Mouse (Mus musculus): ENCODE data around the gene Trib2. TPM values are rescaled to one million over a fixed set of nuclear protein-coding genes. Genes with fewer than 3 reads are reported as not detected.

Trib2 gene
- total and polyA plus RNA-seq, 3 experiments, result 20.1 to 80.6 (median 53.8) TPM

GRCm38 (mm10) chr12:15760684-15761083, 56.0 kb downstream of the Trib2 start:
- no peak overlapping the region for H3K4me3 ChIP-seq (ENCODE audit: control insufficient read depth in 1 of 2, insufficient read depth in 1 of 2, low read depth in 2 of 2, low read length in 2 of 2)
- no peaks in the 10 kb centered on the region for H3K9me3 ChIP-seq (replicated peaks; ENCODE audit: insufficient read depth, low read length)
- no peak for TF ChIP-seq RAD21 (IDR thresholded peaks at IDR 0.05; ENCODE audit: low read depth, low read length)
- TF ChIP-seq MEF2A (IDR thresholded peaks at IDR 0.05; ENCODE audit: extremely low read depth, insufficient replicate concordance, low read depth, low read length, poor library complexity, severe bottlenecking), result no peak
- no peak for TF ChIP-seq UBTF (IDR thresholded peaks at IDR 0.05; ENCODE audit: borderline replicate concordance, insufficient read depth, low read depth, low read length)
- TF ChIP-seq NELFE (IDR thresholded peaks at IDR 0.05; ENCODE audit: low read depth, low read length), result no peak
- H3K79me2 ChIP-seq (ENCODE audit: control insufficient read depth, insufficient read depth, low read length, poor library complexity), result no peaks in the 10 kb centered on the region
- H3K27ac ChIP-seq (ENCODE audit: control insufficient read depth, low read depth, low read length), result no peak overlapping the region
- no peaks in the 10 kb centered on the region for H3K4me1 ChIP-seq (ENCODE audit: control insufficient read depth in 1 of 2, insufficient read depth in 2 of 2, low read length in 2 of 2)
- H3K36me3 ChIP-seq (ENCODE audit: control insufficient read depth in 1 of 2, insufficient read depth in 2 of 2, low read length in 2 of 2), result no peaks in the 10 kb centered on the region
- no peak overlapping the region for H3K9ac ChIP-seq (ENCODE audit: control insufficient read depth, low read depth, low read length, poor library complexity, severe bottlenecking)
- DNase-seq (ENCODE audit: low read depth, low spot score), result no peak
- no peaks in the 10 kb centered on the region; a peak in 3 of 4 replicates for H3K27me3 ChIP-seq (ENCODE audit: control insufficient read depth in 1 of 2, insufficient read depth in 2 of 2, low read length in 2 of 2)

DNA sequence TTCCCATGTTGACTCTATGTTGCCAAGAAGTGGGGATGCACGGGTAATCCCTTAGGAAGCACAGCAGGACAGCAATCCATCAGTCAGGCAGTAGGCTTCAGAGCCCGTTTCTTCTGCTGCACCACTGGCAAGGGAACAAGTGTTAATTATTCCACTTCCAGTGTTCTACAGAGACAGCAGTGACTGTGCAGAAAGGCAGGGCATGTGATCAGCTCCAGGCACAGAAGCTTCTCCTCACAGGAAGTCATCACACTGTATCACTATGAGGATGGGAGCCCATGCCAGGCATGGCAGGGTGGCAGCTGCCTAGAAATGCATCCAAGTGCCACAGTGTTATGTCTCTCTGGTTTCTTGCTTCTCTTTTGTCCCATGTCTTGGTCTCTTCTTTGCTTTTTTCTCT, 57.9 kb downstream of the Trib2 start:
- Histone ChIP-seq H3K4me3 (ENCODE audit: control insufficient read depth in 1 of 2, insufficient read depth in 1 of 2, low read depth in 2 of 2, low read length in 2 of 2) (no peak overlapping the region), H3K79me2 (ENCODE audit: control insufficient read depth, insufficient read depth, low read length, poor library complexity) (no peaks in the 10 kb centered on the region), H3K4me1 (ENCODE audit: control insufficient read depth in 1 of 2, insufficient read depth in 2 of 2, low read length in 2 of 2) (no peaks in the 10 kb centered on the region), H3K36me3 (ENCODE audit: control insufficient read depth in 1 of 2, insufficient read depth in 2 of 2, low read length in 2 of 2) (no peaks in the 10 kb centered on the region), H3K27me3 (ENCODE audit: control insufficient read depth in 1 of 2, insufficient read depth in 2 of 2, low read length in 2 of 2) (no peaks in the 10 kb centered on the region; a peak in 3 of 4 replicates), H3K27ac (ENCODE audit: control insufficient read depth, low read depth, low read length) (no peak overlapping the region), H3K9ac (ENCODE audit: control insufficient read depth, low read depth, low read length, poor library complexity, severe bottlenecking) (no peak overlapping the region), H3K9me3 (replicated peaks; ENCODE audit: insufficient read depth, low read length) (no peaks in the 10 kb centered on the region)
- TF ChIP-seq NRF1 (IDR thresholded peaks at IDR 0.05; ENCODE audit: insufficient read depth, low read depth, low read length, poor library complexity, severe bottlenecking) (no peak), CHD1 (IDR thresholded peaks at IDR 0.05; ENCODE audit: low read depth, low read length) (no peak), ETS1 (IDR thresholded peaks at IDR 0.05; ENCODE audit: low read depth, low read length) (no peak), TCF12 (IDR thresholded peaks at IDR 0.05; ENCODE audit: low read depth, low read length) (no peak), GATA1 (IDR thresholded peaks at IDR 0.05; ENCODE audit: low read depth, low read length) (no peak), JUND (IDR thresholded peaks at IDR 0.05; ENCODE audit: low read depth, low read length) (no peak)
- no peak for DNase-seq (ENCODE audit: low read depth, low spot score)

DNA sequence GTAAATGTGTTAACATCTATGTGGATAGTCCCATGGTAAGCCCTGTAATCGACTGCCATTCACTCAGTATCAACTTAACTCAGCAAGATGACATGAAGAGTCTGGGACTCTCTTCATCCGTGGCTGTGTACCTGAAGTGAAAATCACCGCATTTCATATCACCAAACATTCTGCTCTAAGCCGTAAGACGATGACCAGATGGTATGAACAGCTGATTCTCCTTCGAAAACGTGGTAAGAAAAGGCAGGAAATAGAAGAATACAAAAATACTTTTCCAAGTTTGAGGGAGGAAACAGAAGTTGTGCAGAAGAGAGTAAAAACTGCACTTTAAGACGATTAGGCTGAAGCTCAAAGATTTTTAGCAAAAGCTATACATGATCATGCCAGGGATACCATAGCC, 59.4 kb downstream of the Trib2 start:
- Histone ChIP-seq H3K9me3 (replicated peaks; ENCODE audit: insufficient read depth, low read length) (no peaks in the 10 kb centered on the region), H3K4me3 (ENCODE audit: control insufficient read depth in 1 of 2, insufficient read depth in 1 of 2, low read depth in 2 of 2, low read length in 2 of 2) (no peak overlapping the region), H3K9ac (ENCODE audit: control insufficient read depth, low read depth, low read length, poor library complexity, severe bottlenecking) (no peak overlapping the region), H3K4me1 (ENCODE audit: control insufficient read depth in 1 of 2, insufficient read depth in 2 of 2, low read length in 2 of 2) (no peaks in the 10 kb centered on the region), H3K79me2 (ENCODE audit: control insufficient read depth, insufficient read depth, low read length, poor library complexity) (no peaks in the 10 kb centered on the region), H3K27me3 (ENCODE audit: control insufficient read depth in 1 of 2, insufficient read depth in 2 of 2, low read length in 2 of 2) (no peaks in the 10 kb centered on the region; a peak in 3 of 4 replicates), H3K27ac (ENCODE audit: control insufficient read depth, low read depth, low read length) (no peak overlapping the region), H3K36me3 (ENCODE audit: control insufficient read depth in 1 of 2, insufficient read depth in 2 of 2, low read length in 2 of 2) (no peaks in the 10 kb centered on the region)
- no peak for DNase-seq (ENCODE audit: low read depth, low spot score)
- no peak for TF ChIP-seq NELFE (IDR thresholded peaks at IDR 0.05; ENCODE audit: low read depth, low read length)
- no peak for TF ChIP-seq GABPA (IDR thresholded peaks at IDR 0.05; ENCODE audit: low read depth, low read length)
- TF ChIP-seq TCF12 (IDR thresholded peaks at IDR 0.05; ENCODE audit: low read depth, low read length), result no peak
- no peak for TF ChIP-seq ZMIZ1 (IDR thresholded peaks at IDR 0.05; ENCODE audit: low read depth, low read length)
- no peak for TF ChIP-seq ETS1 (IDR thresholded peaks at IDR 0.05; ENCODE audit: low read depth, low read length)
- no peak for TF ChIP-seq MAFK (IDR thresholded peaks at IDR 0.05; ENCODE audit: borderline replicate concordance, low read depth, low read length)
- TF ChIP-seq JUND (IDR thresholded peaks at IDR 0.05; ENCODE audit: low read depth, low read length), result no peak
- TF ChIP-seq BHLHE40 (IDR thresholded peaks at IDR 0.05; ENCODE audit: borderline replicate concordance, low read depth, low read length), result no peak

Data from MEL (cell line).